Mouse (Mus musculus): ENCODE measurements around the gene Mthfsl.
A peak's percentile ranks its signal among the peaks of the same experiment; 100 is the strongest.
"Not testable (repeated sequence)": the region's sequence is repeated elsewhere in the genome, so short reads cannot be mapped to it uniquely, and the experiment has no call there.

Gene Mthfsl

DNA sequence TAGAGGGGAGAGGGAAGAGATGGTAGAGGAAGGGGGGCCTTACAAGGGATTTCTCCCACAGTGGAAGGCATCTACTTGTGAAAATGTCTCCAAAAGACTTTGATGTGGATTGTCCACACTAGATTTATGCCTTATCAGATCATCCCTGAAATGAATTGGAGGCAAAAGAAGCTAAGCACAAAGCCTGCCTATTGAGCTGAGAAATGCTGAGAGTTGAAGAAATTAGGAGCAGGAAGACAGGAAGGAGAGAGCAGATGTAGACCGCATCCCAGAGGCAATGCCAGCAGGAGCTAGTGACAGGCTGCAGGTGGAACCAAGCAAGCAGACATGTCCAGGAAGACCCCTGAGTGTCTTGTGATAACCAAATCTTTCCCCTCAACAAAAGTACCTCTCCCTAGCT is 33.4 kb downstream of the Mthfsl start:
- peak; percentile 42 for DNase-seq

DNA sequence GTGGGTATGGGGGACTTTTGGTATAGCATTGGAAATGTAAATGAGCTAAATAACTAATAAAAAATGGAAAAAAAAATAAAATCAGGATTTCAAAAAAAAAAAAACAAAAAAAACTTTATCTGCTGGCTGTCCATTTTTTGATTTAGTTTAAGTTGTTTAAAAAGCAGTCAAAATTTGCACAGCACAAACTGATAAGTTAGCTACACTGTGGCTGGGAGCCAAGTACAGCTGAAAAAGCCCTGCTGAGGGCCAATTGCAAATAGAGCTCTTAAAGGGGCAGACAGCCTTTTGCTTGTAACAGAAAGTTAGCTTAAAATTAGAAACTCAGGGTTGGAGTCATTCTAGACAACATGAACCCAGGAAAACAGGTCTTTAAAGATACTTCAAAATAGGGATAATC is 61.8 kb downstream of the Mthfsl start:
- not testable (repeated sequence) for DNase-seq

DNA sequence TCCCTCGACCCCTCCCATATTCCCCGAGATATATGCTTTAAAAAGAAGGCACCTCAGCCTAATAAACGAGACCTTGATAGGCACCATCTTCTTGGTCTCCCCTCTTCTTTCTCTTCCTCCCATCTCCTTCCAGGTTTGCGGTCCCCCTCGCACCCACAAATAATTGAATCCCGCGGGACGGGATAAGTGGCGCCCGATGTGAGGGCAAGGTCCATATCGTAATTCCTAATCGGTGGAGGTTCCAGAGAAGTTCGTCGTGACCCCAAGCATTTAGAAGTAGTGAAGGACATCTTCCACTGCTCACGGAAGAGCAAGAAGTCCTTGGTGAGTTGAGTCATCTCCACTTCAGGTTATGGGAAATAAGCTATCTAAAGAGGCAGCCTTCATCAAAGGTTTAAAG is 69.4 kb downstream of the Mthfsl start:
- DNase-seq: not testable (repeated sequence)

Data from cerebellum, adult 9-10 months (tissue).